Mouse (Mus musculus) MEL (cell line): Measurements from ENCODE around the gene Rell1.
"Not testable (repeated sequence)": the region's sequence is repeated elsewhere in the genome, so short reads cannot be mapped to it uniquely, and the experiment has no call there.

Experiments
- BHLHE40 ChIP-seq: IDR thresholded peaks from 2 replicates; pipeline ENCODE4 v1.6.1; 2012; ENCODE audit warnings: low read depth, mild to moderate bottlenecking, inconsistent platforms, low read length, improper control_type of control experiment, borderline replicate concordance
- CTCF ChIP-seq, 3 experiments: IDR thresholded peaks in 2 of 3; conservative IDR thresholded peaks in 1 of 3; 2 replicates each; pipeline ENCODE4 v1.5.1; 2011 to 2012; ENCODE audit warnings: low read length in 3 of 3, low read depth in 2 of 3, mild to moderate bottlenecking in 2 of 3, improper control_type of control experiment in 1 of 3, inconsistent platforms in 1 of 3, mixed read lengths in 1 of 3, moderate library complexity in 1 of 3; ENCODE audit not compliant: control insufficient read depth in 1 of 3, insufficient read depth in 1 of 3, poor library complexity in 1 of 3, severe bottlenecking in 1 of 3
- ELF1 ChIP-seq: IDR thresholded peaks from 2 replicates; pipeline ENCODE4 v1.6.1; 2014; ENCODE audit warnings: low read depth, mild to moderate bottlenecking, inconsistent platforms, low read length, improper control_type of control experiment, moderate library complexity
- NELFE ChIP-seq: IDR thresholded peaks from 2 replicates; pipeline ENCODE4 v1.6.1; 2011; ENCODE audit warnings: low read depth, low read length, improper control_type of control experiment
- POLR2A ChIP-seq, 2 experiments: IDR thresholded peaks; 2 replicates each; pipeline ENCODE4 v1.6.1; 2011 to 2012; ENCODE audit warnings: low read length in 2 of 2, mild to moderate bottlenecking in 2 of 2, control low read depth in 1 of 2, improper control_type of control experiment in 1 of 2, low read depth in 1 of 2, moderate library complexity in 1 of 2; ENCODE audit not compliant: control insufficient read depth in 1 of 2, insufficient read depth in 1 of 2, poor library complexity in 1 of 2
- USF2 ChIP-seq, 2 experiments: IDR thresholded peaks; 2 replicates each; pipeline ENCODE4 v1.6.1; 2011 to 2012; ENCODE audit warnings: improper control_type of control experiment in 2 of 2, low read length in 2 of 2, borderline replicate concordance in 1 of 2, inconsistent platforms in 1 of 2, low read depth in 1 of 2, mild to moderate bottlenecking in 1 of 2; ENCODE audit not compliant: insufficient read depth in 1 of 2
- ZC3H11A ChIP-seq: IDR thresholded peaks from 2 replicates; pipeline ENCODE4 v1.6.1; 2012; ENCODE audit warnings: low read depth, mild to moderate bottlenecking, inconsistent platforms, low read length, improper control_type of control experiment

DNA sequence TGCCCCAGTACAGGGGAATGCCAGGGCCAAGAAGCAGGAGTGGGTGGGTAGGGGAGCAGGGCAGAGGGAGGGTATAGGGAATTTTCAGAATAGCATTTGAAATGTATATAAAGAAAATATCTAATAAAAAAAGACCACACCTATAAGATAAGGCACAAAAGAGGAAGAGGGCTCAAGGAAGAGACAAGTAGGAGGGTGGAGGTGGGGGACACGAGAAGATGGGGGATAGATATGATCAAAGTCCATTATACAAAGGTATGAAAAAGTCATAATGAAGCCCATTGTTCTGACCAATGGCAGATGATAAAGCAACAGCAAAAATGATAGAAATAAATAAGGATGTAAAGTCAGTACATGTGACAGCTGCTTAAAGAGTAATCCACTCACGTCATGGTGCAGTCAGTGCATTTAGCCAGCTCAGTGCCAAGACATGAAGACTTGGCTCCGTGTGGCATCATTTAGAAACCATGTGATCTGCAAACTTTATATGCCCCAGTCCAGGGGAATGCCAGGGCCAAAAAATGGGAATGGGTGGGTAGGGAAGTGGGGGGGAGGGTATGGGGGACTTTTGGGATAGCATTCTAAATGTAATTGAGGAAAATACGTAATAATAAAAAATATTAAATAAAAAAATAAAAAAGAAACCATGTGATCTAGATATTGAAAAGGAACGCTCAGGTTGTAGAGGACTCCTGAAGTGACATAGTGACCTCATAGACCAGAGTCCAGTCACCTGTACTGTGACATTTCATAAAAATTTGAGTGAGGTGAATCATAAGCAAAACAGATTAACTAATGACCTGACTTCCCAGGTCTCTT is 71.5 kb downstream of the Rell1 start:
- not testable (repeated sequence) for TF ChIP-seq BHLHE40; POLR2A (IDR thresholded peaks at IDR 0.05; ENCODE audit: control insufficient read depth in 1 of 2, insufficient read depth in 1 of 2, low read depth in 1 of 2, low read length in 2 of 2, poor library complexity in 1 of 2); CTCF (IDR thresholded peaks at IDR 0.05 in 2 of 3, conservative IDR thresholded peaks at IDR 0.05 in 1 of 3; ENCODE audit: control insufficient read depth in 1 of 3, insufficient read depth in 1 of 3, low read depth in 2 of 3, low read length in 3 of 3, poor library complexity in 1 of 3, severe bottlenecking in 1 of 3); ZC3H11A; USF2 (IDR thresholded peaks at IDR 0.05; ENCODE audit: borderline replicate concordance in 1 of 2, insufficient read depth in 1 of 2, low read depth in 1 of 2, low read length in 2 of 2); NELFE; ELF1
